Mouse (Mus musculus) neural tube, embryonic 14.5 days (tissue): ENCODE measurements around the gene Tradd. TPM values are rescaled to one million over a fixed set of nuclear protein-coding genes. Genes with fewer than 3 reads are reported as not detected.
"Not testable (repeated sequence)": the region's sequence is repeated elsewhere in the genome, so short reads cannot be mapped to it uniquely, and the experiment has no call there.

Experiments used
- ATAC-seq: fragments of 200-750 bp; cut with Nextera tagmentation; 2 replicates; pipeline ENCODE4 v1.8.0; 2017; ENCODE audit warnings: low read depth, mild to moderate bottlenecking, moderate TSS enrichment, moderate library complexity
- H3K27ac ChIP-seq: fragments of 300-500 bp; sonication (generic); 2 replicates; pipeline ENCODE4 v1.5.1; 2014; ENCODE audit warnings: low read depth, mild to moderate bottlenecking, control low read depth, low read length, moderate library complexity, mixed read lengths
- H3K27me3 ChIP-seq: fragments of 300-500 bp; sonication (generic); 2 replicates; pipeline ENCODE4 v1.6.1; 2014; ENCODE audit warnings: low read length; ENCODE audit not compliant: control insufficient read depth, insufficient read depth
- H3K36me3 ChIP-seq: fragments of 300-500 bp; sonication (generic); 2 replicates; pipeline ENCODE4 v1.6.1; 2014; ENCODE audit warnings: low read length, mixed read lengths; ENCODE audit not compliant: control insufficient read depth, insufficient read depth
- H3K4me1 ChIP-seq: fragments of 300-500 bp; sonication (generic); 2 replicates; pipeline ENCODE4 v1.6.1; 2014; ENCODE audit warnings: low read length; ENCODE audit not compliant: control insufficient read depth, insufficient read depth
- H3K4me2 ChIP-seq: fragments of 300-500 bp; sonication (generic); 2 replicates; pipeline ENCODE4 v1.6.1; 2014; ENCODE audit warnings: mild to moderate bottlenecking, low read depth, low read length, control low read depth
- H3K4me3 ChIP-seq: fragments of 300-500 bp; sonication (generic); 2 replicates; pipeline ENCODE4 v1.5.1; 2014; ENCODE audit warnings: low read depth, low read length, control low read depth, mixed read lengths
- H3K9ac ChIP-seq: fragments of 300-500 bp; sonication (generic); replicated peaks from 2 replicates; pipeline ENCODE4 v1.6.1; 2014; ENCODE audit warnings: low read depth, mild to moderate bottlenecking, control low read depth, low read length, mixed read lengths
- H3K9me3 ChIP-seq: fragments of 300-500 bp; sonication (generic); 2 replicates; pipeline ENCODE4 v1.6.1; 2016; ENCODE audit warnings: low read length; ENCODE audit not compliant: control insufficient read depth
- WGBS: fragments of 180-500 bp; shearing (Covaris S2); extraction: QIAGEN DNeasy Blood & Tissue Kit; methylation state at CpG from one replicate; pipeline ENCODE4 v1.1.7; 2014; 5-methylcytosine and 5-hydroxymethylcytosine counted together
- polyA plus RNA-seq: library from polyadenylated mRNA; unstranded; fragments of >200 nt; fragmentation: Nextera tagmentation; extraction: Ambion mirVana; gene quantifications from 2 replicates; pipeline ENCODE4 v1.2.1, GENCODE M21; 2014

Tradd gene
- polyA plus RNA-seq, 1 experiment from 2014 or later: 13.1 TPM

DNA sequence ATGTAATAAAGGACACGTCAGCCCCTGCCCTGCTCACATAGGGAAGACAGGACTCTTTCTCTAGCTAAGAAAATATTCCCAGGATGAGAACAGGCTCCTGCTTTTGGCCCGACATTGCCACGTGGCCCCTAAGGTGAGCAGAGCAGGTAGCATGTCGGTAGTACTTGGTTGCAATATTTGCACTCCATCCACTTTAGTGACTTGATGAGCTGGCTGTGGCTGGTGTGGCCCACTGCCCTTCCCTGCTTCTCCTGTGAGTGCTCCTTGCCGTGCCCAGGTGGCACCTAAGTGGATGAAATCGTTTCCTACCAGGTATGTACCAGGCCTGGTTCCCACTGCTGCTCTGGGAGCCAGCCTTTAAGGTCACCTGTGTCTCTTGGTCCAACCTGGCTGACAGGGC lies 12.5 kb downstream of the Tradd start:
- ATAC-seq: no peak
- Histone ChIP-seq H3K36me3 (peaks cover 42% of the 10 kb centered on the region), H3K27ac (no peak overlapping the region), H3K4me2 (no peak overlapping the region), H3K9ac (no peak overlapping the region), H3K4me3 (no peak overlapping the region), H3K9me3 (no peaks in the 10 kb centered on the region), H3K4me1 (0 out of 2 replicates have a peak, but pooled peaks cover 4% of the 10 kb centered on the region), H3K27me3 (0 out of 2 replicates have a peak, but pooled peaks cover 3% of the 10 kb centered on the region)
- 97% methylated on average over 6 of the region's 6 CpGs for WGBS

DNA sequence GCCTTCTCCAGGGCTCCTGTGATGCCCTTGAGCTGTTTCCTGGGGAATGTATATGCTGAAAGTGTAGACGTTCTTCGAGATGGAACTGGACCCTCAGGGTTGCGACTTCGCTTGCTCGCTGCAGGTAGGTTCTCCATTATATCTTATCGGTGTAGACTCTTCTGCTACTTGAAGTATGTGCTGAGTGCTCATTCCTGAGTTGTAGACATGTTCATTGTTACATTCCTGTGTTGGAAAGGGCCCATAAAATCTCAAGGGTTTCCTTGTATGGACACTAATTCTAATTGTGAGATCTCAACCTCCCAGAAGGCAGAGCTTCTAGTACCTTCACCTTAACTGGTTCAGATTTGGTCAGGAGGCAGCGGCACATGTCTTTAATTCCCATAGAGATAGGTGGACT lies 23.4 kb downstream of the Tradd start:
- peaks cover 26% of the 10 kb centered on the region for H3K36me3 ChIP-seq
- H3K4me3 ChIP-seq: no peak overlapping the region
- WGBS: 96% methylated on average over 7 of the region's 7 CpGs
- no peak for ATAC-seq
- H3K27me3 ChIP-seq: no peaks in the 10 kb centered on the region
- H3K4me2 ChIP-seq: no peak overlapping the region
- no peak overlapping the region for H3K9ac ChIP-seq
- H3K9me3 ChIP-seq: no peaks in the 10 kb centered on the region
- no peak overlapping the region for H3K27ac ChIP-seq
- H3K4me1 ChIP-seq: no peaks in the 10 kb centered on the region

DNA sequence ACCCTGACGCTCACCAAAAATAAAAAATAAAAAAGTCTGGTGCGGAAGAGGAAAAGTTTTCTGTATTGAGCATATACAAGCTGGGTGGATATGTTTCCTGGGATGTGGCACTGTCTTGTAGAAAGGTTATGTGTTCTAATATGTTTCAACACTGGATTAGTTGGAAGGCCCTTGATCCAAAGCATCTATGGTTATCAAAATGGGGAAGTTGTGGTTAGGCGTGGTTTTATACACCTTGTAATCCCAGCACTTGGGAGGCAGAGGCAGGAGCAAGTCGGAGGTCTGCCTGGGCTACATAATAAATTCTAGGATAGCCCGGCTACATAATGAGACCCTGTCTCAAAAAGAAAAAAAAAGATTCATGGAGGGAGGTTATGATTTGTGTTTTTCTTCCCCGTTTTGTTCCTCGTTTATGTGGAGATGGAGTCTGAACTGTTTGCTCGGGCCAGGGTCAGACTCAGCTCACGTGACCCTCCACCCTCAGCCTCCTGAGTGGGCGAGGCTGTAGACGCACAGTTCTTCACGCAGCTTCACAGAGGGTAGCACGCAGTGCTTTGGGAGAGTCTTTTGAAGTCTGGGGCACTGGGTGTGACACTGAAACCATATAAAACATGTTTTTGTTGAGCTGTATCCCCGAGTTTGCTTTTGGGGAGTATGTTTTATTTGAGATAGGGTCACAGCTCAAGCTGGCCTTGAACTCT lies 26.8 kb downstream of the Tradd start:
- H3K36me3 ChIP-seq: peaks cover 29% of the 10 kb centered on the region
- H3K4me3 ChIP-seq: no peak overlapping the region
- ATAC-seq: no peak
- no peak overlapping the region for H3K9ac ChIP-seq
- no peaks in the 10 kb centered on the region for H3K9me3 ChIP-seq
- H3K27me3 ChIP-seq: no peaks in the 10 kb centered on the region
- WGBS: 93% methylated on average over 14 of the region's 14 CpGs
- H3K4me1 ChIP-seq: no peaks in the 10 kb centered on the region
- H3K27ac ChIP-seq: no peak overlapping the region
- H3K4me2 ChIP-seq: no peak overlapping the region

DNA sequence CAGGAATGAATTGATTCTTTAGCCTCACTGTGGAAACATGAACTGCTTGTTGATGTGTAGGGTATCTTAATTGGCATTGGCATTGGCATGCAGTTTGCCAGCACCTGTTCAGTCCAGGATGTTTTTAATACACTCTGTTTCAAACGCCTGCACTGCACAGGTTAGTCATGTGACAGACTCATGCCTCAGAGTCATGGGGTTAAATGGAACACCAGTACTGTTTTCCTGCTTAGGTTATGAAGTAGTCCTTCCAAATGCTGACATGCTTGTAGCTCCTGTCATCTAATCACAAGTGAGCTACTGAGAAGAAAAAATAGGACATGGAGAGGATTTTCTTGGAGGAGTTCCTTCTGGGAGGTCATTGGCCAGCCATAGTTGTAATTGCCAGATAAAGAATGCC lies 29.2 kb downstream of the Tradd start:
- Histone ChIP-seq H3K4me2 (no peak overlapping the region), H3K27me3 (no peaks in the 10 kb centered on the region), H3K9ac (no peak overlapping the region), H3K9me3 (no peaks in the 10 kb centered on the region), H3K4me1 (no peaks in the 10 kb centered on the region), H3K4me3 (no peak overlapping the region), H3K27ac (no peak overlapping the region), H3K36me3 (peaks cover 18% of the 10 kb centered on the region)
- 83% methylated on average over 1 of the region's 1 CpGs for WGBS
- ATAC-seq: no peak

DNA sequence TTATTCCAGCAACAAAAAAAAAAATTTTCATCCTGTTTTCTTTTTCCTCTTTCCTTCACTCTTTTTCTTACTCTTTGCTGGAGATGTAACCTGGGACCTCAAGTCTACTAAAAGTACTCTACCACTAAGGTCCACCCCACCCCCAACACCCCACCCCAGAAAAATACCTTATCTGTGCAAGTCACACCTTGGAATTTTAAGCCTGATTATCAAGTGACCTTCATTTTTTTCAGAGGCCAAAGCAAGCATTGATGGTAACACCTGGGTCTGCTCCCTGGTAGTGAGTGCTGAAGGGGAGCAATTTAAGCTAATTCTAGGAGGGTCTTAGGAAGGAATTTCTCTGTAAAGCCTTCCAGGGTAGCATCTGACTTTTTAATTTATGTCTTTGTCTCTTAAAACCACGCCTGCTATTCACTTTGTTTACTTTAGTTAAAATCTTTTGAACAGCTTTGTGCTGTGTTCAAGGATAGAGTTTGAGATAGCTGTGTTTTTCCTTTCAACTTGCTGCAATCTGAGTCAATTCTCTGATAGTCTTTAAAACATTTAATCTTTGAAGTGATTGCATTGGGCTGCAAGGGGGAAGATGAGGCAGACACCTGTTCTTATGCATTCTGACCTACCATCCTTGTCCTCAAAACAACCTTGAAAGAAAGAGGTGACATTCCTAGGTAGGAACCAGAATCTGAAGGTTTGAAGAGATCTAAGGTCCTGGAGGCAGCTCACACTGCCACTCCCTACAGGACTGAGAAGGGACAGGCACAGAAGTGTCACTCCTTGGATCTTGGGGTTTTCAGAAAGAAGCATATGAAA lies 31.1 kb downstream of the Tradd start:
- H3K4me1 ChIP-seq: no peaks in the 10 kb centered on the region
- H3K4me3 ChIP-seq: no peak overlapping the region
- H3K4me2 ChIP-seq: no peak overlapping the region
- no peak overlapping the region for H3K9ac ChIP-seq
- no peaks in the 10 kb centered on the region for H3K9me3 ChIP-seq
- WGBS: 69% methylated on average over 1 of the region's 1 CpGs
- H3K36me3 ChIP-seq: 0 out of 2 replicates have a peak, but pooled peaks cover 2% of the 10 kb centered on the region
- ATAC-seq: no peak
- no peaks in the 10 kb centered on the region for H3K27me3 ChIP-seq
- no peak overlapping the region for H3K27ac ChIP-seq

DNA sequence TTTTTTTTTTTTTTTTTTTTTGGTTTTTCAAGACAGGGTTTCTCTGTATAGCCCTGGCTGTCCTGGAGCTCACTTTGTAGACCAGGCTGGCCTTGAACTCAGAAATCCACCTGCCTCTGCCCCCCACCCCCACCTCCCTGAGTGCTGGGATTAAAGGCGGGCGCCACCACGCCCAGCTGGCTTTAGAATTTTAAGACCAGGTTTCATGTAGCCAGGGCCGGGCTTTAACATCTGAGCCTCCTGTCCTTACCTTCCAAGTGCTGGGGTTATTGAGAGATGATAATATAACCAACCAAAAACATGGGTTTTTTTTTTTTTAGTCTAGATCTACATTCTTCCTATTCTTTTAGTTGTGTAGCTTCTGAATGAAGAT lies 32.1 kb downstream of the Tradd start:
- H3K27ac ChIP-seq, H3K36me3 ChIP-seq, H3K4me1 ChIP-seq, H3K4me3 ChIP-seq, H3K9ac ChIP-seq, ATAC-seq, H3K4me2 ChIP-seq, H3K9me3 ChIP-seq, H3K27me3 ChIP-seq: not testable (repeated sequence)
- WGBS: 90% methylated on average over 4 of the region's 4 CpGs

DNA sequence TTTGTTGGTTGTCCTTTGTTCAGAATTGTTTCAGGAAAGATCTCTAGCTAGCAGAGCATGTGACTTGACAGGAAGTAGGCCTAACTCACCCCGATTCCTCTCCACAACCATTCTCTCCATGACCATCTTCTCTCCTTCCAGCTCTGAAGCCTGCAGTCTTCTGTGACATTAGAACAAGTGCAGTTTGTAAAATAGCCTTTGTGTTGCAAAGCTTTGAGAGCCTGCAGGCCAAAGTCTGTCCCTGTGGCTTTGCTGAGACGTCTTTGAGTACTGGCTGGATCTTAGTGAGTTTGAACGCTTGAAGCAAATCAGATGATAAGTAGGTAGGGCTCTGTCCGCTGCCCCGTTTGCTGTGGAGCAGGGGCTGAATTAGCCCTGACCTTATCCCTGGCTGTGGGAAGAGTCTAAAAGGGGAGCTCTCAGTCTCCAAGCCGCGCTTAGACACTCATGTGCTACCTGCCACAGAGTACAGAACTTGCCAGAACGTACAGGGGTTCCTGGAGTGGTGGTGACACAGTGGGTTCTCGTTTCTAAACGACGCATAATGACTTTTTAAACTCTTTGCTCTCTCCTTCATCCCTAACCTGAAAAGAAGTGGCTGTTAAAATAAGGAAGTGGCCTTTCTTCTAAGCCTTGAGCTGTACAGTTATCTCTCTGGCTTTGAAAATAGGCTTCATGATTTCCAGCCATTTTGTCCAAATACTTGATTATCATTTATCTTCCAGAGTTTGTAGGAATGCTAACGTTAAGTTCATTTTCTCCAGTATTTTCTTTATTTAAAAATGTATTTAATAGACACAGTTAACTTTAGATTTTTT lies 32.7 kb downstream of the Tradd start:
- 88% methylated on average over 12 of the region's 12 CpGs for WGBS
- ATAC-seq: no peak
- Histone ChIP-seq H3K4me3 (no peak overlapping the region), H3K27me3 (no peaks in the 10 kb centered on the region), H3K9me3 (no peaks in the 10 kb centered on the region), H3K9ac (no peak overlapping the region), H3K4me1 (no peaks in the 10 kb centered on the region), H3K36me3 (0 out of 2 replicates have a peak, but pooled peaks cover 2% of the 10 kb centered on the region), H3K27ac (no peak overlapping the region), H3K4me2 (no peak overlapping the region)

DNA sequence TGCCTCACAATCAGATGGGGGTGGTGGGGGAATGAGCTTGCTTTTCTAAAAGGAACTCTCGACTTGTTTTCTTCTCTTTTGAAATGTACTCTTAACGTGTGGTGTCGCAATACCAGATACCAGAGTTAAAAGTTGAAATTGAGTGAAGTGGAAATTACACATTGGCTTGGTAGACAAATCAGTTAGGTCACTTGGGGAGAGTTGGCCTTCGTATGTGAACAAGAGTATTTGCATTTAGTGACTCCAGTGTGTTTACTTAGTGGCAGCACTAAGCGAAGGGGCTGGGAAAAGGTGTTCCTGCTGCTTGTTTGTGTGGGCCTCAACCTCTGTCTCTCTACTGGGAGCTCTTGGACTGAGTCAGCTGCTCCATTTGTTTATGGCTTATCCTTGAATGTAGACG lies 38.5 kb downstream of the Tradd start:
- peak overlapping the region; percentile 80 for H3K4me3 ChIP-seq
- peaks cover 14% of the 10 kb centered on the region for H3K4me1 ChIP-seq
- H3K4me2 ChIP-seq: peak overlapping the region; percentile 63
- H3K9me3 ChIP-seq: no peaks in the 10 kb centered on the region
- WGBS: 27% methylated on average over 6 of the region's 6 CpGs
- ATAC-seq: no peak
- H3K27me3 ChIP-seq: no peaks in the 10 kb centered on the region
- H3K9ac ChIP-seq: 0 out of 2 replicates have a peak overlapping the region, but pooled peaks have one; percentile 17
- H3K36me3 ChIP-seq: no peaks in the 10 kb centered on the region
- no peak overlapping the region for H3K27ac ChIP-seq

DNA sequence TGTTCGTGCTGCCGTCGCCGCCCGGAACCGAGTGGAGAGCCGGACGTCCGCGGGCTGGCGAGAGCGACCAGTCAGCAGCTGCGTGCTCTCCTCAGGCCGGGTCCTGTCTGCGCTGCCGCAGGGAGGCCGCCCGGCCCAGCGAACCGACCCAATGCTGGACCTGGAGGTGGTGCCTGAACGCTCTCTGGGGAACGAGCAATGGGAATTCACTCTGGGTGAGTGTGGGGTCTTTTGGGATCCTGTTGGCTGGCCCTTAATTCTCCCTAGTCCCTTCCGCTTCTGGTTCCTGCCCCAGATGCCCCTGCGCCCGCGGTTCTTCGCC lies 39.2 kb downstream of the Tradd start:
- no peak for ATAC-seq
- Histone ChIP-seq H3K27ac (peak overlapping the region; percentile 73), H3K9me3 (no peaks in the 10 kb centered on the region), H3K4me3 (peak overlapping the region; percentile 80), H3K9ac (peak overlapping the region; percentile 81), H3K4me2 (peak overlapping the region; percentile 63), H3K4me1 (peaks cover 14% of the 10 kb centered on the region), H3K27me3 (no peaks in the 10 kb centered on the region), H3K36me3 (no peaks in the 10 kb centered on the region)
- under 1% methylated on average over 27 of the region's 27 CpGs for WGBS
